Mouse (Mus musculus) CD8-positive naive resting alpha-beta T cell, adult 2 months (primary cell): ENCODE measurements around the gene Gm14548.
"Not testable (repeated sequence)": the region's sequence is repeated elsewhere in the genome, so short reads cannot be mapped to it uniquely, and the experiment has no call there.

ENCODE experiments used
- DNase-seq, 2 experiments: peaks; one replicate each; pipeline ENCODE4 v3.0.0; 2022; ENCODE audit warnings: low read depth in 2 of 2, low spot score in 2 of 2

Gene Gm14548

DNA sequence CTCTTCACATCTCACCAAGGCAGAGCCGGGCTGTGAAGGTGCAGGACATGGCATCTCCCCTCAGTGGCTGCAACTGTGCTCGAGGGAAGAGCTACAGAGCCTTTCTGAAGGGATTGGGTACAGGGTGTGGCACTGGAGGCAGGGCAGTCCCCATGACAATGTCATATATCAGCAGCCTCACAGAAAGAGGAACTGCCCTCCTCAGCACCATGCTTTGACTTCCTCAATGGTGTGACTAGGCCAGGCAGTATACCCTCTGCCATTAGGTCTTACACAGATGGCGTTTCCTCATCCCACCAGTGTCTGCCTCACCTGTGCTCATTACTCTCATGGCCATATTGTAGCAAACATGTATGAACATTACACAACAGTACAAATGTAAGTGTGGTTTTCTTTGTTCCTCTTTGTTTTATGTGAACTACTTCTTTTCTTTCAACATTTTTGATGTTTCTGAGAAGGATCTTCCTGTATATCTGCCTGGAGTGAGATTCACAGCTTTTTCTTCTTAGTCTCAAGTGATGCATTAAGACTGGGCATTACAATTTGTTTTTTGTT lies at the start of gene Gm14548:
Gm14548 (minus strand) TSS at position 85 of the 555 bp plus-strand sequence.
- DNase-seq, result not testable (repeated sequence)

DNA sequence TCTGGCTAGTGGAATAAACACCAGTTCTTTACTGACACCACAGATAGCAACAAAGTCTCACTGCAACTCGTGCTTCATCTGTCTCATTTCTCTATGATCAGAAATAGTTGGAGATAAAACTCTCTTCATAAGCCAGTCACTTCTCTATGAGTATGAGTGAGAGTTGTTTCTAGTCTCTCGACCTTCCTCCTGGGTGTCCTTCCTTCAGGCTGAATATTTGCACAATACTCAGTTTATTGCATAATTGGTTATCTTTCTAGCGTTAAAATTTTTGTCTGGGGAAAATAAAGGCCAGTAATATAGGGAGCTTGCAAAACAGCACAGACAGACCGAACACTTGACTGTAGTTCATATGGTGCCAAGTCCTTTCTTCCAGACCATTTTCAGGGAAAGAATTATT lies 48.2 kb upstream of the Gm14548 start:
- DNase-seq, result no peak

DNA sequence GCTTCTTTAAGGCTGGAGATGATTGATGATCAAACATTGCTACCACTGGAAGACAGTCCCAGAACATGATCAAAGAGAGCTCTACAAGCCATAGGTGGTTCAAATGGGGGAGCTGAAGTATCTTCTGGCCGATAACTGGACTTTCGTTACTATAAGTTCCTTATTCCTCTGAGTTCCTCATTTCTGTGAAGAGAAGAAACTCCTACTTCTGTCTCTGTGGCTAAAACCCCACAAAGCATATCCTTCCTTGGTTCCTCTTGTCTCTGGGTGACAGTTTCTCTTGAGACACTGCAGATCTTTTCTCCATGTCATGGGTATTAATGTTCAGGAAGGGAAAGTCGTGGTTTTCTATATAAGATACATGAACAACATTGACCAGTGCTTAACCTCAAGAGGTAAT lies 43.0 kb upstream of the Gm14548 start:
- DNase-seq, result no peak

DNA sequence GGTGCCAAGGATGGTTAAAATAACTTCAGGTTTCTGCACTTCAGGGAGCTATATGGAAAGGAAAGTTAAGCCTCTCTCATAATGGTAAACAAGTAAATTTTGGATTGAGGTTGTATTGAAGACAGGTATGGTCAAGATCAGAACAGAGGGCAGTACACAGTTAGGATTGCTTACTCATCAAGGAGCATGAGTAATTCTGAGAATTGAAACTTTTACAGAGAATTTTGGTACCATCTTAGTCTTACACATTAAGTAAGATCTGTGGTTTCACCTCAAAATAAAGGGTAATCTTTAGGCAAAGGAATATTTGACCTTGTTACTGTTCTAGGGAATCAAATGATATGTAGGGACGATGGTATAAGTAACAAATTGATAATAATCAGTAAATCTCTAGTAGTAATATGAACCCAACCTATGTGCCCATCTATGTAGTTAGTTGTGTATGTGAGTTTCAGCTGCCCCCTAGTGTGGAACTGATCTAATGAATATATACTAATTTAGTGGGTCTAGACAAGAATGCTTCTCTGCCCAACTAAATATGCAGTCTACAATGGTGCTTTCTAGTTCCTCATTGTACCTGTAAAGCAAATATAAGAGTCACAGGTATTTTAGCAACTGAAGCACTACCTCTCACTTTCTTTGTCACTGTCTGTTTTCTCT lies 42.1 kb upstream of the Gm14548 start:
- DNase-seq, result no peak

DNA sequence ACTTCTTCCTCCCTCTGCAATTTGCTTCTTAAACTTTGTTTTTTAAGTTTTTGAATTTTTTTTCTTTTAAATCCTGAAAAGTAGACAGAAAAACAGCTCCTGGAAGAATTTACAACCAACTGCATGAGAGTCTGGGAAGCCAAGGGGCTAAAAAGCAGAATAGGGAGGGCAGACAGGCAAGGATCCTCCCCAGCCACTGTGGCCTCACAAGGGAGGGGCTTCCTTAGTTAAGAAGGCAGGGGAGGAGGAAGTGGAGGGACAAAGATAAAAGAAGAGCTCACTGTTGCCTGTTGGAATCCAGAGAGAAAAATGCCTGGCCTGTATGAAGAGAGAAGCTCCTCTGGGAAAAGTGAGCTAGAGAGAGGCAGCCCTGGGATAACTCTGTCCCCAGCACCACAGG lies 37.6 kb upstream of the Gm14548 start:
- not testable (repeated sequence) for DNase-seq

DNA sequence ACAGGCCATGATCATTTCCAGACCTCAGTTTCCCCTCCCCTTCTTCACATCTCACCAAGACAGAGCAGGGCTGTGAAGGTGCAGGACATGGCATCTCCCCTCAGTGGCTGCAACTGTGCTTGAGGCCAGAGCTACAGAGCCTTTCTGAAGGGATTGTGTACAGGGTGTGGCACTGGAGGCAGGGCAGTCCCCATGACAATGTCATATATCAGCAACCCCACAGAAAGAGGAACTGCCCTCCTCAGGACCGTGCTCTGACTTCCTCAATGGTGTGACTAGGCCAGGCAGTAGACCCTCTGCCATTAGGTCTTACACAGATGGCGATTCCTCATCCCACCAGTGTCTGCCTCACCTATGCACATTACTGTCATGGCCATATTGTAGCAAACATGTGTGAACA lies 17.5 kb upstream of the Gm14548 start, which contains the start of gene Lilra6:
Lilra6 (minus strand) TSS at position 117 of the 400 bp plus-strand sequence.
- DNase-seq, result not testable (repeated sequence)

DNA sequence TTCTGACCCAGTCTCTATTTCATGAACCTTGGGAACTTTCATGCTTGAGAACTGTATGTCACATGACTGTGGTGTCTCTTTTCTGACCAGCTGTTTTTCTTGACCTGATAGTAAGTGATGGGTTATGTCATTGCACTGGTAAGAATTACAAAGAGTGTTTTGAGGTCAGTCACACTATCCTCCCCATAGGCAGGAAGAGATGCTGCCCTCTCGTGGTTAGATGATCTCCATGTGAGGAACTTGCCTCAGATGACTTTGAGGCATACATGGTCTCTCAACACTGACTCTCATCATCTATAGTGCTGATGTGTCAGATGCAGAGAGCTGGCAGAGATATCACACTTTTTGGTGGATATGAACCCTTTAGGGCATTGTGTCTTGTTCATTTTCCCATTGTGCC lies 5.8 kb upstream of the Gm14548 start:
- no peak for DNase-seq

DNA sequence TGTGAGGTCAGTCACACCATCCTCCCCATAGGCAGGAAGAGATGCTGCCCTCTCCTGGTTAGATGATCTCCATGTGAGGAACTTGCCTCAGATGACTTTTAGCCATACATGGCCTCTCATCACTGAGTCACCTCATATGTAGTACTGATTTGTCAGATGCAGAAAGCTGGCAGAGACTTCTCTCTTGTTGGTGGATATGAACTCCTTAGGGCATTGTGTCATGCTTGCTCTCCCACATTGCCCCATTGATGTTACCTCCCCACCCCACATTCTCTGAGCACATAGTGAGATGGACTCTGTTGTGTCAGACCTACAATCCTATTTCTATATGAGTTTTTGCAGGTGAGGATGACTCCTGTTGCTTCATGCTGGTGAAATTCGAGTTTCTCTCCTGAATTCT lies 22.9 kb downstream of the Gm14548 start:
- not testable (repeated sequence) for DNase-seq

DNA sequence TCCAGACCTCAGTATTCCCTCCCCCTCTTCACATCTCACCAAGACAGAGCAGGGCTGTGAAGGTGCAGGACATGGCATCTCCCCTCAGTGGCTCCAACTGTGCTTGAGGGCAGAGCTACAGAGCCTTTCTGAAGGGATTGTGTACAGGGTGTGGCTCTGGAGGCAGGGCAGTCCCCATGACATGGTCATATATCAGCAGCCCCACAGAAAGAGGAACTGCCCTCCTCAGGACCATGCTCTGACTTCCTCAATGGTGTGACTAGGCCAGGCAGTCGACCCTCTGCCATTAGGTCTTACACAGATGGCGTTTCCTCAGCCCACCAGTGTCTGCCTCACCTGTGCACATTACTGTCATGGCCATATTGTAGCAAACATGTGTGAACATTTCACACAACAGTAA lies 53.0 kb downstream of the Gm14548 start, which contains the start of gene Pira2:
Pira2 (minus strand) TSS at position 101 of the 400 bp plus-strand sequence.
- not testable (repeated sequence) for DNase-seq

DNA sequence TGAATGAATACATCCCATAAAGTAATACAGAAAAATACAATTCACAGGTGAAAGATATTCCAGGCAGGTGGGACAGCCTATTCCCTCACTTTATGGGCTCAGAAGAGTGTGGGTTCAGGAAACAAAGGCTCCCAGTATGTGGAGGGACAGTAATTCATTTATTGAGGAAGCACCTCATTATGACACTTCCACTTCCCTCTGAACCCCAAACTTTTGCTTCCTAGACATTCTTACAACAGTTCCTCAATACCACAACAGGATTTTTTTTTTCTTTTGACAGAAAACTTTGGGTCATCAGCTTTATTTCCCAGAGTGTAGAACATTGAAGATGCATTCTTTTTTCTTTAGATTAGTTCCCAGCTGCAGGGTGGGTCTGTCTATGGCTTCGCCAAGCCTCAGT lies 60.1 kb downstream of the Gm14548 start:
- DNase-seq, result not testable (repeated sequence)
